Mouse (Mus musculus): ENCODE data around the gene Zbtb37.

The Zbtb37 gene

DNA sequence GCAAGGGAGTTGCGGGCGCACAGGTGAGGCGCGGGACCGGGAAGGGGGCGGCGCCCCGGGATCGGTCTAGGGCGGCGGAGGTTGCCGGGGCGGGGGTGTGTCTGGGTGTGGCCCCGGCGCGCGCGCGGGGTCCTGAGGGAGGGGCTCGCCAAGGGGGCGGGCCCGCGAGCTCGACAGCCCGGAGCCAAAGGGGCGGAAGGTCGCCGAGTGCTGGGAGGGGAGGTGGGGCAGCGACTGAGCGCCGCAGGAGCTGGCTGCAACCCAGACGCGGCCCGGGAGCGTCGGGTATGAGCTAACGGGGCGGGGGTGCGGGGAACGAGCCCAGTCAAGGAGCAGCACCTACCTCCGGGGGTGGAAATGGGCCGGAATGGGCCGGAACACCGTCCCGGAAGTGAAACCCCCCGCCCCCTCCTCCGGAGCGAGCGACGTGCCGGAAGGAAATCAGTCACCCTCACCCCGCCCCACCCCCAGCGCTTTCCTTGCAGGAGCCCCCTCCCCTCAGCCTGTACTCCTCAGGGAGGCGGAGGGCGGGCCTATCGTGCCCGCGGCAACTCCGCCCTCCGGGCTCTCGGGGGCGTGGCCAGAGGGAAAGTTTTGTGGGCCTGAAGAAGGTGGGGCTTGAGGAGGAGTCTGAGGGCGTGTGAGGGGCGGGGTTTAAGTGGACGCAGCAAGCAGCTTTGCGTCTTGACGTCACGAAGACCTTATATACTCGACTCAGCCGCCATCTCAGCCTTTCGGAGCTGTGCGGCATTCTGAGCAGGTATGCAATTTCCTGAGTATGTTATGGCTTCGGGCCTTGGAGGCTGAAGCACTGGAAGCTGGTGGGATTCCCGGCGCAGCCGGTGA lies at the start of gene Zbtb37:
Zbtb37 (minus strand) TSS at position 415 of the 846 bp plus-strand sequence.
- DNase-seq (ENCODE audit: low read depth, low spot score) = peak; percentile 99

DNA sequence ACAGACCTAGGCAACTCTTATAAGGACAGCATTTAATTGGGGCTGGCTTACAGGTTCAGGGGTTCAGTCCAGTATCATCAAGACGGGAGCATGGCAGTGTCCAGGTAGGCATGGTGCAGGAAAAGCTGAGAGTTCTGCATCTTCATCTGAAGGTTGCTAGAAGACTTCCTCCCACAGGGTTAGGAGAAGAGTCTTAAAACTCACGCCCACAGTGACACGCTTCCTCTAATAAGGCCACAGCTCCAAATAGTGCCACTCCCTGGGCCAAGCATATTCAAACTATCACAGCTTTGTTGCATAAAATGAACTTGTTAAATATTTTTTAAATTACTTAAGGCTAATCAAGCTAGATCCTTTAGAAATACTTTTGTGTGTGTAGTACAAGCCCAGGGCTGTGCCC lies 42.6 kb upstream of the Zbtb37 start:
- DNase-seq (ENCODE audit: low read depth, low spot score) = no peak

DNA sequence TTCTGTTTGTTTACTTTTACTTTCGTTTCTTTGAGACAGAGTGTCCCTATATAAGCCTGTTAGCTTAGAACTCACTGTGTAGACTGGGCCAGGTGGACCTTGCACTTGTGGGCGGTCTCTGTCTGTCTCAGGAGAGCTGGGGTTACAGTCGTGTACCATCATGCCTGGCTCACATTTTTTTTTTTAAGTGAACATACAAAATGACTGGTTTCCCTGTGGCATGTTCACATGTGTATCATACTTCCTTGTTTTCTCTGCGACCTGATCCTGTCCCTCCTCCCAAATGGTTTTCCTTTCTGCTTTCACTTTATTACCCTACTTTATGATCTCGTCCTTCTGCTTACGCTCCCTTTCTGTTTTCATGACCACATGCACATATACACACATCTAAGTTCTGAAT lies 41.6 kb upstream of the Zbtb37 start:
- no peak for DNase-seq (ENCODE audit: low read depth, low spot score)

DNA sequence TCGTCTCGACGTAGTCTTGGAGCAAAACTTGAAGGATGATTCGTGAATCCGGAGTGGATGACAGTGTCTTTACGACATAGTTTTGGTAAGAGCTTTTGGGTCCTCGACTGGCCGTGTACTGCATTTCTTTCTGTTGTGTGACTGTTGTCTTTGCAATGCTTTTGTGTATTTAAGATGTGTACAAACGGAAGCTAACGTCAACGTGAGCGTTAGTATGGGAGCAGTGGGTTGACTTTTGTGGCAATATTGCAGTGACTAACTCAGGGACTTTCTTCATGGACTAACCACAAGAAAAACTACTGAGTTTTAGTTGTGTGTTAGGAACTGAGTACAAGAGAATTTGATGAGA lies 36.6 kb upstream of the Zbtb37 start:
- no peak for DNase-seq (ENCODE audit: low read depth, low spot score)

DNA sequence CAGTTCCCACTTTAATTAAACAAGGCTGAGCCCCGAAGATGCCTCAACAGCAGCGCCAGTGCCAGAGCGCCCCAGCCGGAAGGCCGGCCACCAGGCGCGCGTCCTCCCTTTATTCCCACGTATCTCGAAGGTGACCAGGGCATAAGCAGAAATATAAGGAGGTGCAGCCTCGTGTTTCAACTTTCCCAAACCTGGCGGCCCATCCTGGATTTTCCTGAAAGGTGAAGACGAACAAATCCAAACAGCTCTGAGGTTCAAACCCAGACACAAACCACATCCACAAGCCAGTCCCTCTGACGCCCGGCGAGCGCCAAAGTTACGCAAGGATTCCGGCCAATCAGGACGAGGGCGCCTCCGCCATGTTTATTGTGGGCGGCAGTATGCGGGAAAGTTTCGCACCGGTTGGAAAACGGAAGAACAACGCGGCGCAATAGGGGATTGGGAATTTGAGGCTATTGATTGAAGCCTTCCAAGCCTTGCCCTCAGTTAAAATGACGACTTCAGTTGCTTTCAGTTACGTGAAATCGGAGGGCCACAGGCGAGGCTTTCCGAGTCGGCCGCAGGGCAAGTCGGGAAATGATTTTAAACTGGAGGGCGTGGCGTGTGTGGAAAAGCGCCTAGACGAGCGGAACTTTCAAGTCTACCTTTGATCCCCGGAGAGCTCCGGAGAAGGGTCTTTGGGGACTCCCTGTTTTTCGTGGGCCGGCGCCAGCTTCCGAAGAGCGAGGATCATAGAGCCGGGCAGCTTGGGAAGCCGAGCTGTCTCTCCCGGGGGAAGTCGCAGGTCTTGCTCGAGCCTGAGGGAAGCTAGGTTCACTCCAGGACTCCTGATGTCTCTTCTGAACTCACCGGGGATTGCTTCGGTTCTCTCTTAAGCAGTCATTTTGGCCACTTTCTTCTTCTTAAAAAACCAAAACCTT lies 36.0 kb upstream of the Zbtb37 start, which contains the start of the genes Dars2 and Cenpl:
Dars2 (minus strand) TSS at position 307 of the 920 bp plus-strand sequence.
Cenpl (plus strand) TSS at position 362 of the 920 bp plus-strand sequence.
- peak; percentile 98 for DNase-seq (ENCODE audit: low read depth, low spot score)

DNA sequence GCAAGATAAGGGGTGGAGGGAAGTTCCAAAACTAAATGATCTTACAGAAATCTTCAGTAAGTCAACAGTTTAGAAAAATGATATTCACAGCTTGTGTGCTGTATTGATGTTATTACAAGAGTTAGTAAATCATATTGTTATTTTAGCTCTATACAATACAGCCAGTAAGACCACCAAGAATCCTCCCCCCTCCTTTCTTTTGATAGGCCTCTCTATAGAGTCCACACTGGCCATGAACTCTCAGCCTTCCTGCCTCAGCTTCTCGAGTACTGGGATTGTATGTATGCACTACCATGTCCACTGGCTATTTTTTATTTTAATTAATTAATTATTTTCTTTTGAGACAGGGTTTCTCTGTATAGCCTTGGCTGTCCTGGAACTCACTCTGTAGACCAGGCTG lies 28.7 kb upstream of the Zbtb37 start:
- DNase-seq (ENCODE audit: low read depth, low spot score) = no peak

DNA sequence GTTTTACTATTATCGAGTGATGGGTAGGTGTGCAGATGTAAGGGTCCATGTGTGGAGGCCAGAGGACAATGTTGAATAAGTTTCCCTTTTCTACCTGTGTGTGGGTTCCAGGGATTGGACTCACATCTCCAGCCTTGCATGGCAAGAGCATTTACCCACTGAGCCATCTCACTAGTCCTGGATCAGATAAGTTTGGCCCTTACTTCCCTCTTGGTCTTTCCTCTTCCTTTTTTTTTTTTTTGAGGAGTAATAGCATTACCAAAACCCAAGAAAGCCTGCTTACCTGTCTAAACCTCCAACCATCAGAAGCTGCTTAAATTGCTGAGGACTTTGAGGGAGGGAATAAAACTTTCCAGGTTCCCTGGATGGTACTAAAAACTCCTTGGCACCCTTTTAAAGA lies 22.5 kb upstream of the Zbtb37 start:
- no peak for DNase-seq (ENCODE audit: low read depth, low spot score)

DNA sequence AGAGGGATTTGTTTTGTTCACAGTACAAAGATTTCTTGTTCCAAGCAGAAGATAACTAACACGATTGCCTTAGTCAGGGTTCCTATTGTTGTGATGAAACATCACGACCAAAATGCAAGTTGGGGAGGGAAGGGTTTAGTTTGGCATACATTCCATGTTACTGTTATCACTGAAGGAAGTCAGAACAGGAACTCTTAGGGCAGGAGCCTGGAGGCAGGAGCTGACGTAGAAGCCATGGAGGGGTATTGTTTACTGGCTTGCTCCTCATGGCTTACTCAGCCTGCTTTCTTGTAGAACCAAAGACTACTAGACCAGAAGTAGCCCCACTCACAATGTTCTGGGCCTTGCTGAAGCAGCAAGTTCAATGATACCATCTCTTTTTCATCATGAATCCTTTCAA lies 12.3 kb upstream of the Zbtb37 start:
- DNase-seq (ENCODE audit: low read depth, low spot score) = no peak

DNA sequence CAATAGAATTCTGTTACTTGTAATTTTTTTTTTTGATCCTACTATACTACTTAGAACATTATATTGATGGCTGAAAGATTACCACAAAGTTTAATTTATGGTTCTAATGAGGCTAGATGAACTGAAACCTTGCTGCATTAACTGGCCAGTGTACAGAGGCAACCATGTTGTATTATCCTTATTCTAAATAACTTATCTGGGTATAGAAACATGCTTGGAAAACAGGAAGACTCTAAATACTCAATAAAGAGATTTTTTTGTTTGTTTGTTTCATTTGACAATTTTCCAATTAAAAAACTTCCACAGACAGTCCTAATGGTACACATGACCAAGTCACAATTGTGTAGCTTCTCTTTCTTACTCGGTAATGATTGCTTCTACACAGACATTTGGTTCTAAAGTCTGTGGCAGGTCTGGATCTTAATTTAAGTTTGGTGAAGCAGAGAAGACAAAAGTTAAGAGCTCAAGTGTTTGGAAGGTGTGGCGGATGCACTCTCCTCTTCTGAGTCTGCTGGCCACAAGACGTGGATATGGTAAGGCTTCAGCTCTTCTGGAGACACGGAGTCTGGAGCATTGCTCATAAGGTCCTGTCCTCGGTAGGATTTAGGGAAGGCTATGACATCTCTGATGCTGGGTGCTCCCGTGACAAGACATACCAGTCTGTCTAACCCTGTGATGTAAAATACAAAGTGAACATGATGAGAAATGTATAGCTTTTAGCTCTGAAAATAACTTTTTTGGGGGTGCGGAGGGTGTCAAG lies 6.8 kb upstream of the Zbtb37 start:
- DNase-seq (ENCODE audit: low read depth, low spot score) = no peak

DNA sequence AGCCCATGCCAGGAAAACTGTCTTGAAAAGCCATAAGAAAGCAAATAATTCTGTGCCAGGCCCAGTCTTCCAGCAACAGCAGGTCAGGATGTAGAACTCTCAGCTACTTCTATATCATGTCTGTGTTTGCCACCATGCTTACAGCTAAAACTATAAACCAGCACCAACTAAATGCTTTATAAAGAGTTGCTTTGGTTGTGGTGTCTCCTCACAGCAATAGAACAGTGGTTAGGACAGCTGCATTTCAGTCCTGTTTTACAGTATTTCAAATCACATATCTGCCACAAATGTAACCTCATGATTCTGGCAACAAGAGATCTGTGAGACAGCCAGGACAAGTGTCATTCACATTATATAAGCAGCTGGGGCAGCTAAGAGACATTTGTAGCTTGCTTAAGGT lies 6.2 kb upstream of the Zbtb37 start:
- no peak for DNase-seq (ENCODE audit: low read depth, low spot score)

DNA sequence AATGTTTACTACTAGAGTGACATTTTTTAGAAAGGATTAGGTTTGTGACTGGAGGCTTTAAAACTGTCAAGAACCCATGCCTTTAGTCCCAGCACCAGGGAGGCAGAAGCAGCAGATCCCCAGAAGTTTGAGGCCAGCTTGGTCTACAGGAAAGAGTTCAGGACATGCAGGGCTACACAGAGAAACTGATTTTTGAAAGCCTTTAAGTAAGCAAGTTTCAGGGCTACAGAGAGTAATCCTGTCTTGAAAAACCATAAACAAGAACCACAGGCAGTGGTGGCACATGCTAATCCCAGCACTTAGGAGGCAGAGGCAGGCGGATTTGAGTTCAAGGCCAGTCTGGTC lies 5.7 kb upstream of the Zbtb37 start:
- DNase-seq (ENCODE audit: low read depth, low spot score) = no peak

DNA sequence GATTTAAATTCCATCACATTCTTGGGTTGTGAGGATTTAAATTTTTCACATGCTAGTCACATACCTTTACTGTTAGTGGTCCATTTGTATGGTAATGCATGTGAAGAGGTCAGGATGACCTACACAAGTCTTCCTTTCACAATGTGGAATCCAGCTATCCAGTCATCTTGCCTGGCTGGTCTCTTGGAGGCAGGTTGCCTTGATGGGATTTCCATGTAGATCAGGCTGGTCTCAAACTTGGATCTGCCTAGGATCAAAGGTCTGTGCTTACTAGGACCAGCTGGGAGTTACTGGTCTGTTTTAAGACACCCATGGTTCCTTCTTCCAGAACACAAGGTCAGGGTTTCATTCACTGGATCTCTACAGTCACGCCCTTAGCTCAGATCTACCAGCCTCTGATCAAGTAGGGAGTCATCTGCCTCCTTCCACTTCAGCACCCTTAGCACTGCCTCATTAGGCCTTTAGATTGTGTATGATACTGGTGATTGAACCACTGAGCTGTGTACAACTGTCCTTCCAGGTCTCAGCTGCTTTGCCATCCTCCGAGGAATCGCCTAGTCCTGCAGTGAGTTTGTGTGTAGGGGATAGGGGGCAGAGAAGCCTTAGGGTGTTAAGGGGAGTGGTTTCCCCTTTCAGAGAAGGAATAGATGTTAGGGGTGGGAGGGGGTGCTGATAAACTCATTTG lies 5.2 kb upstream of the Zbtb37 start:
- no peak for DNase-seq (ENCODE audit: low read depth, low spot score)

DNA sequence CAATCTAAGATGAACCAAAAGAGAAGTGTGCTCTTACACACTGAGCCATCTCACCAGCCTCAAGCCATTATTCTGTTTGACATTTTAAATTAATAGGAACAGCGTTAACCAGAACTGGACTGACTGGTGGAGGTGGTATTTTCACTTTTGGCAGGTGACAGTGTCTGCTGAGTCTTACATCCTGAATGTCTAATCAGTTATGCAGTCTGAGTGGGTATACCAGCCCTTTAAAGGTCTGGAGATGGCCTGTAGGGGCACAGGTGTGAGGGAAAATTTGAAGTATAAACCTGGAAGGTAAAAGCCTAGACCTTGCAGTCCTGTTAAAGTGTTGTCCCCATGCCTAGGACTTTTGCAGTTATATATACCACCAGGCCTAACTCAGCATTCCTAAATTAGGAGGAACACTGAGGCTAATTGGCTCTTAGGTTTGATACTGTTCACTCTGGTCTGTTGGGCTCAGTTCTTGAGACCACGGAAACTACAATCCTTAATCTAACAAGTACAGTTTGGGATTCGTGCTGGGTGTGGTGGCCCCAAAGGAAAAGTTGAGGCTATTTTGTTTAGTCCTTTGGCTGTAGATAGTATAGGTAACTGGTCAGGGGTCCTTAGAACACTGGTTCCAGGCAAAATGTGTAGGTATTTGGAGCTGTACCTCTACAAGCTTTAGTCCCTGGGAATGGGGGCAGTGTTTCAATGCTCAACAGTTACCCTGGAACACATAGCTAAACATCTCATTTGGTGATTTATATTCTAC lies 4.5 kb upstream of the Zbtb37 start:
- DNase-seq (ENCODE audit: low read depth, low spot score) = no peak

DNA sequence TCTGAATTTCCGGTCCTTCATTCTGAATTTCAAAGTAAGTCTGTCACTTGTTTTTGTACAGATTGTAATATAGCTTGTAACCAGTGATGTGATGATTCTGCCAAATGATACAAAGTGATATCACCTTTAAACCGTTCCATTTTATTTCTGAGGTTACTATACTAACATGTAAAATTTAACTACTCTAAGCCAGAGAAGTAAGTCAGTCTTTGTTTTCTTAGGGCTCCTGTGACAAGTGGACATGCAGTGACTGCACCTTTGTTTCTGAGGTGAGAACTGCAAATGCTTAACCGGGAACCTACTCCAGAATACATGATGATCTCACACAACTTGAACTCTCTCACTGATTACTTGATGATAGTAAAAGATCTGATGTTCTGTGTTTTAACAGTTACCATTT lies 3.4 kb upstream of the Zbtb37 start:
- DNase-seq (ENCODE audit: low read depth, low spot score) = no peak

DNA sequence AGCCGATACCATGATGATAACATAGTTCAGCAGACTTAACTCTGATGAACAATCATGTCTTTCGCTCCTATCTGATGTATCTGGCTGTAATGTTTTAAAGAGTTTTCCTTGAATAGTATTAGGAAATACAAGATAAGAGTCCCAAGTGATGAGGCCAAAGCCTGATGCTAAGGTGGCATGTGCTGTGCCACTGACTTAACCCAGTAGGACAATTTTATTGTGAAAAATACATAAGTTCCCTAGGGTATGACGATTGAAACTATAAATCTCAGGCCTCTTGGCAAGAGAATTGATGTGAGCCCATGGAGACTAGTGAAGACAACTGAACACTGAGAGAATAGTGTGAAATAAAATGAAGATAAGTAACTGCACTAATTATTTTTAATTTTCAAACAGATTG lies 3.0 kb upstream of the Zbtb37 start:
- DNase-seq (ENCODE audit: low read depth, low spot score) = no peak

DNA sequence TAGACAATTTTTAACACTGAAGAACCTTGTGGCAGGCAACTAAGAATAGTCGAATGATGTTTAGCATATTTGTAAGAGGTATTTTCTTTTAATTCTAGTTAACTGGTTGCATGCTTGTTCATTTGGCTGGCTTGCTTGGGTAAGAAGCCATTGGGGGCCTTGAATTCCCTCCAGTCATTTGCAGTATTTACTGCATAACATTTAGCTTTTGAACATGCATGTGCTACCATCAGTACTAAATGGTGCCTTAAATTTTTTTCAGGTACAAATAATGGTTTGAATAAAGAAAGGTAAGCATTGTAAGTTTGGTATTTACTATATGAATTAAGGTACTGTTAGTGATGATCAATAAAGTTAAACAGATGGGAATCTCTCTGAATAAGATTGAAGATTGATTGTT lies 2.4 kb upstream of the Zbtb37 start:
- no peak for DNase-seq (ENCODE audit: low read depth, low spot score)

DNA sequence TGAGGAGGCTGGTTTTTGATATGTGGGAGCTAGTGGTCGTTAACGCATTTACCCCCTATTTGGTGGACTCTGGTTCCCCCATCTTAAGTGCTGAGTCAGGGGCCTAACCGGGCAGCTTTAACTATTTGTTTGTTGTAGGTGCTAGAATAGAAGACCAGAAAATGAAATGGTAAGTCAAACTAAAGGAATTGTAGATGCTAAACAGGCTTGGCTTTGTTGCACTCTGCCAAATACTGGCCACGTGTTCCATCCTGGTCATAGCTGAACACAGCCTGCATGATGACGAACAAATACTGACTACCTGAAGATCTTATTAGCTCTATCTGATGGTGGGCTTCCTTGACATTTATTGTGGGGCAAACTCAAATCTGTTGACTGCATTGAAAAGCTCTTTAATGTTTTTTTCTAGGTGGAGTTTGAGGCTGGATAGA lies 1.8 kb upstream of the Zbtb37 start:
- DNase-seq (ENCODE audit: low read depth, low spot score) = no peak

DNA sequence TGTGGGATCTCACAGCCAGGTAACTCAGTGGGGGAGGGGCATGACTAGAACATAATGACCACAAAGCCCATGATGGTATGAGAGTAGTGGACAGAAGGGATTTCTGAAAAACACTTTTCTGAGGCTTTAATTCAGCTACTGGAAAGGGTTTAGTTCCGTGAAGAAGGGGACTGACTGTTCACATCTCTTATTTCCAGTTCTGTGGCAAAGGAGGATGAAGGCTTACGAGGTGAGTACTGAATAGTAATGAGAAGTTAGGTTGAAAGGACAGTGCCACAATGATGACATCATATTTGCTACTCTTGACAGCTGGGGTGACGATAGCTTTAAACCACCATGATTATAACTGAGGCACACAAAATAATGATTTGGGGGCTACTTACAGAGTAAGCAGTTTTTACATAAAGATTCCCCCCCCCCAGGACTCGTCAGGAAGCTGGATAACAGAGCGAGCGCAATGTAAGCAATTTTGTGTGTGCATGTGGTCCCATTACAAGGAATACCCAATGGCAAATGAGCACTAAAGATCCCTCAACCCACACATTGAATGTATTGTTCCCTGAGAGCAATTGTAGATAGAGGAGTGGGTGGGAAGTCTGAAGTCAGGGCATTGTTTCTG lies 1.2 kb upstream of the Zbtb37 start:
- no peak for DNase-seq (ENCODE audit: low read depth, low spot score)

DNA sequence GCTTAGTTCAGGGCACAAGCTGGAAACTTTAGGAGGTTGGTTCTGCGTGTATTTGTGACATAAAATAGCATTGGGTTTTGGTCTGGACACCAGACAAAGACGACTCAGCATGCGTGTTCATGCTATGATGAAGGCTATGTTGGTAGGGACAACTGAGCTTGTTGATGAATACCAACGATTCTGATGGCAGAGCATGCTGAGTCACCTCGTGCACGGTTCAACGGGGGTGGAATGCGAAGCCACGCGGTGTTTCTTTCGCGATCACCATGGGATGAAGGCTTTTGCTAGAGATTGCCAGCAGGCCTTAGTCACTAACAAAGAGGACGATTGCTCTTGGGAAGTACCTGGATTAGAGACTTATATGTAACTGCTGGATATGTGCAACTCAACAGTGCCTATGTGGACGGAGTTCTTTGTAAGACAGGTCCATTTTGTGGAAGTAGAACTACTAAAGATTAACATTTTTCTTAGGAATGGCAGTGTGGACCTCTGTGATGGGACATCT lies 684 bp upstream of the Zbtb37 start:
- DNase-seq (ENCODE audit: low read depth, low spot score) = no peak

DNA sequence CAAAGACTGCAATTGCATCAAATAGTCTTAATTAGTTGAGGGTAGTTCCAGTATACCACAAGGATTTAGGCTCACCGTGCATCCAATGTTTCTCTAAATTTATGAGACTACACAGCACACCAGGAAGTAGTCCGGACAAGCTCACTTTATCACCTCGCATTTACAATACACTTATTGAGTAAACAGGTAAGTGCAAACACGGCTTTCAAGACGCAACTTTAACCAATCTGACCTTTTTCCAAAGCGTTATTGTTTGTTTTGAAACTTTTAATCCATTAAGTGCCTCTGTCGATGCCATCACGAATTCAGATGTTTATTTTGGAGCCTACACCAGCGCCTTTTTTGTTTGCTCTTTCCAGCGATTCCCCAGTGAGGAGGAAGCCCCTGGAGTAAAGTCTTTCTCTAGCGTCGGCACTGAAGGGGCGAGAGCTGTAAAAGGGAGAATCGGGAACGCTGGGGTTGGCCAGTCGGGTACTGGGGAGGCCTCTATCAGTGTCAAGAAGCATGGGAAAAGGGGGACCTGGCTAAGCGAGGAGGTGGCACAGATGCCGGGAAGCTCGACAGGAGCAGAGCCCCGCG lies 704 bp downstream of the Zbtb37 start:
- DNase-seq (ENCODE audit: low read depth, low spot score) = no peak
